Mouse (Mus musculus): ENCODE results near the gene Arrb1. TPM values are rescaled to one million over a fixed set of nuclear protein-coding genes. Genes with fewer than 3 reads are reported as not detected.

Gene Arrb1
- polyA plus RNA-seq, 2 experiments: 3.5 to 26.3 TPM

- Histone ChIP-seq H3K9ac (ENCODE audit: low read depth, low read length, severe bottlenecking) (no peak overlapping the region), H3K4me2 (replicated peaks; ENCODE audit: low read depth, low read length, severe bottlenecking) (no peak overlapping the region), H3K27me3 (ENCODE audit: control insufficient read depth, insufficient read depth, low read length) (no peaks in the 10 kb centered on the region), H3K9me3 (ENCODE audit: control insufficient read depth, low read length) (no peaks in the 10 kb centered on the region), H3K4me1 (ENCODE audit: control insufficient read depth, insufficient read depth, low read length) (no peaks in the 10 kb centered on the region), H3K27ac (replicated peaks; ENCODE audit: low read depth, low read length) (no peak overlapping the region), H3K36me3 (ENCODE audit: control insufficient read depth, insufficient read depth, low read length) (peaks cover 22% of the 10 kb centered on the region), H3K4me3 (replicated peaks; ENCODE audit: low read length) (no peak overlapping the region)
- DNase-seq (ENCODE audit: low spot score): no peak
- no peak for ATAC-seq (ENCODE audit: low FRiP score, low read depth)
- no peak for TF ChIP-seq POLR2A (IDR thresholded peaks at IDR 0.05; ENCODE audit: borderline replicate concordance, extremely low read depth, insufficient read depth, insufficient read length)
- 78% methylated on average over 4 of the region's 4 CpGs for WGBS
Observed at GRCm38 (mm10) chr7:99598722-99599121, 63.5 kb downstream of the Arrb1 start.

- Histone ChIP-seq H3K9me3 (ENCODE audit: control insufficient read depth, low read length) (no peaks in the 10 kb centered on the region), H3K27ac (replicated peaks; ENCODE audit: low read depth, low read length) (no peak overlapping the region), H3K4me1 (ENCODE audit: control insufficient read depth, insufficient read depth, low read length) (no peaks in the 10 kb centered on the region), H3K4me2 (replicated peaks; ENCODE audit: low read depth, low read length, severe bottlenecking) (no peak overlapping the region), H3K36me3 (ENCODE audit: control insufficient read depth, insufficient read depth, low read length) (peaks cover 22% of the 10 kb centered on the region; the same call in 1 of the 2 replicates), H3K9ac (ENCODE audit: low read depth, low read length, severe bottlenecking) (no peak overlapping the region), H3K27me3 (ENCODE audit: control insufficient read depth, insufficient read depth, low read length) (no peaks in the 10 kb centered on the region), H3K4me3 (replicated peaks; ENCODE audit: low read length) (no peak overlapping the region)
- 88% methylated on average over 8 of the region's 8 CpGs for WGBS
- ATAC-seq (ENCODE audit: low FRiP score, low read depth) (no peak), DNase-seq (ENCODE audit: low spot score) (no peak)
- no peak for TF ChIP-seq POLR2A (IDR thresholded peaks at IDR 0.05; ENCODE audit: borderline replicate concordance, extremely low read depth, insufficient read depth, insufficient read length)
Observed at GRCm38 (mm10) chr7:99603875-99604662, 68.8 kb downstream of the Arrb1 start.

- ATAC-seq (ENCODE audit: low FRiP score, low read depth): no peak
- no peak for TF ChIP-seq POLR2A (IDR thresholded peaks at IDR 0.05; ENCODE audit: borderline replicate concordance, extremely low read depth, insufficient read depth, insufficient read length)
- WGBS: 85% methylated on average over 2 of the region's 2 CpGs
Observed at GRCm38 (mm10) chr7:99605058-99605457, 69.8 kb downstream of the Arrb1 start.

GRCm38 (mm10) chr7:99606303-99606702 is 71.0 kb downstream of the Arrb1 start:
- peaks cover 20% of the 10 kb centered on the region; the same call in 1 of the 2 replicates for H3K36me3 ChIP-seq (ENCODE audit: control insufficient read depth, insufficient read depth, low read length)
- 85% methylated on average over 11 of the region's 11 CpGs for WGBS
- TF ChIP-seq POLR2A (IDR thresholded peaks at IDR 0.05; ENCODE audit: borderline replicate concordance, extremely low read depth, insufficient read depth, insufficient read length): no peak

More at GRCm38 (mm10) chr7:99605058-99605457, 69.8 kb downstream of the Arrb1 start:
- Histone ChIP-seq H3K9ac (ENCODE audit: low read depth, low read length, severe bottlenecking) (no peak overlapping the region), H3K36me3 (ENCODE audit: control insufficient read depth, insufficient read depth, low read length) (peaks cover 22% of the 10 kb centered on the region; the same call in 1 of the 2 replicates), H3K4me2 (replicated peaks; ENCODE audit: low read depth, low read length, severe bottlenecking) (no peak overlapping the region), H3K9me3 (ENCODE audit: control insufficient read depth, low read length) (no peaks in the 10 kb centered on the region), H3K27me3 (ENCODE audit: control insufficient read depth, insufficient read depth, low read length) (no peaks in the 10 kb centered on the region), H3K4me3 (replicated peaks; ENCODE audit: low read length) (no peak overlapping the region), H3K27ac (replicated peaks; ENCODE audit: low read depth, low read length) (no peak overlapping the region), H3K4me1 (ENCODE audit: control insufficient read depth, insufficient read depth, low read length) (no peaks in the 10 kb centered on the region)
- DNase-seq (ENCODE audit: low spot score): no peak

GRCm38 (mm10) chr7:99606766-99607165 is 71.5 kb downstream of the Arrb1 start:
- TF ChIP-seq POLR2A (IDR thresholded peaks at IDR 0.05; ENCODE audit: borderline replicate concordance, extremely low read depth, insufficient read depth, insufficient read length): no peak
- H3K9me3 ChIP-seq (ENCODE audit: control insufficient read depth, low read length): no peaks in the 10 kb centered on the region
- WGBS: 85% methylated on average over 3 of the region's 3 CpGs
- no peak for DNase-seq (ENCODE audit: low spot score)
- no peak overlapping the region for H3K9ac ChIP-seq (ENCODE audit: low read depth, low read length, severe bottlenecking)
- no peaks in the 10 kb centered on the region for H3K4me1 ChIP-seq (ENCODE audit: control insufficient read depth, insufficient read depth, low read length)
- ATAC-seq (ENCODE audit: low FRiP score, low read depth): no peak
- peaks cover 18% of the 10 kb centered on the region; the same call in 1 of the 2 replicates for H3K36me3 ChIP-seq (ENCODE audit: control insufficient read depth, insufficient read depth, low read length)
- no peak overlapping the region for H3K4me3 ChIP-seq (replicated peaks; ENCODE audit: low read length)
- H3K27me3 ChIP-seq (ENCODE audit: control insufficient read depth, insufficient read depth, low read length): no peaks in the 10 kb centered on the region
- no peak overlapping the region for H3K27ac ChIP-seq (replicated peaks; ENCODE audit: low read depth, low read length)
- H3K4me2 ChIP-seq (replicated peaks; ENCODE audit: low read depth, low read length, severe bottlenecking): no peak overlapping the region

More at GRCm38 (mm10) chr7:99606303-99606702, 71.0 kb downstream of the Arrb1 start:
- Histone ChIP-seq H3K4me3 (replicated peaks; ENCODE audit: low read length) (no peak overlapping the region), H3K4me1 (ENCODE audit: control insufficient read depth, insufficient read depth, low read length) (no peaks in the 10 kb centered on the region), H3K9ac (ENCODE audit: low read depth, low read length, severe bottlenecking) (no peak overlapping the region), H3K27me3 (ENCODE audit: control insufficient read depth, insufficient read depth, low read length) (no peaks in the 10 kb centered on the region), H3K4me2 (replicated peaks; ENCODE audit: low read depth, low read length, severe bottlenecking) (no peak overlapping the region), H3K27ac (replicated peaks; ENCODE audit: low read depth, low read length) (no peak overlapping the region), H3K9me3 (ENCODE audit: control insufficient read depth, low read length) (no peaks in the 10 kb centered on the region)
- DNase-seq (ENCODE audit: low spot score): no peak
- ATAC-seq (ENCODE audit: low FRiP score, low read depth): no peak
